Mouse (Mus musculus): Measurements from ENCODE around the gene Plxdc1. TPM values are rescaled to one million over a fixed set of nuclear protein-coding genes. Genes with fewer than 3 reads are reported as not detected.
A peak's percentile ranks its signal among the peaks of the same experiment; 100 is the strongest.

Plxdc1 gene
- polyA plus RNA-seq, 1 experiment from 2014 or later, result 1.0 TPM

- no peaks in the 10 kb centered on the region for H3K27me3 ChIP-seq (ENCODE audit: control insufficient read depth, insufficient read depth, low read length)
- peak within 1 kb of the TSS; percentile 72 for H3K4me2 ChIP-seq (ENCODE audit: low read depth, low read length)
- WGBS, result under 1% methylated on average over 69 of the region's 69 CpGs
- H3K9ac ChIP-seq (ENCODE audit: low read length), result peak within 1 kb of the TSS; percentile 100
- 0 out of 2 replicates have a peak, but pooled peaks cover 11% of the 10 kb centered on the region for H3K36me3 ChIP-seq (ENCODE audit: control insufficient read depth, insufficient read depth, low read length)
- peak within 1 kb of the TSS; percentile 88 for H3K4me3 ChIP-seq (replicated peaks; ENCODE audit: low read length)
- H3K4me1 ChIP-seq (ENCODE audit: control insufficient read depth, insufficient read depth, low read length), result peaks cover 11% of the 10 kb centered on the region
- peak within 1 kb of the TSS; percentile 72 for H3K27ac ChIP-seq (ENCODE audit: low read length)
- ATAC-seq (ENCODE audit: insufficient read depth, low FRiP score), result peak; percentile 83
- no peaks in the 10 kb centered on the region for H3K9me3 ChIP-seq (replicated peaks; ENCODE audit: control insufficient read depth, low read length)
Measured at GRCm38 (mm10) chr11:98026570-98027296, 40.5 kb upstream of the Plxdc1 start, which contains the start of gene Rpl19. TSS of gene Rpl19 (plus strand) at chr11:98026710.

GRCm38 (mm10) chr11:98026248-98026569 is 40.0 kb upstream of the Plxdc1 start:
- WGBS, result 4% methylated on average over 15 of the region's 15 CpGs
- H3K4me3 ChIP-seq (replicated peaks; ENCODE audit: low read length), result peak overlapping the region; percentile 88
- no peaks in the 10 kb centered on the region for H3K27me3 ChIP-seq (ENCODE audit: control insufficient read depth, insufficient read depth, low read length)
- 0 out of 2 replicates have a peak, but pooled peaks cover 11% of the 10 kb centered on the region for H3K36me3 ChIP-seq (ENCODE audit: control insufficient read depth, insufficient read depth, low read length)
- peaks cover 15% of the 10 kb centered on the region for H3K4me1 ChIP-seq (ENCODE audit: control insufficient read depth, insufficient read depth, low read length)
- peak overlapping the region; percentile 100 for H3K9ac ChIP-seq (ENCODE audit: low read length)
- no peaks in the 10 kb centered on the region for H3K9me3 ChIP-seq (replicated peaks; ENCODE audit: control insufficient read depth, low read length)
- H3K4me2 ChIP-seq (ENCODE audit: low read depth, low read length), result peak overlapping the region; percentile 72
- H3K27ac ChIP-seq (ENCODE audit: low read length), result peak overlapping the region; percentile 72
- no peak for ATAC-seq (ENCODE audit: insufficient read depth, low FRiP score)

- Histone ChIP-seq H3K9ac (ENCODE audit: low read length) (no peak overlapping the region), H3K4me1 (ENCODE audit: control insufficient read depth, insufficient read depth, low read length) (peaks cover 22% of the 10 kb centered on the region), H3K27me3 (ENCODE audit: control insufficient read depth, insufficient read depth, low read length) (no peaks in the 10 kb centered on the region), H3K4me2 (ENCODE audit: low read depth, low read length) (no peak overlapping the region), H3K36me3 (ENCODE audit: control insufficient read depth, insufficient read depth, low read length) (0 out of 2 replicates have a peak, but pooled peaks cover 11% of the 10 kb centered on the region), H3K9me3 (replicated peaks; ENCODE audit: control insufficient read depth, low read length) (no peaks in the 10 kb centered on the region), H3K4me3 (replicated peaks; ENCODE audit: low read length) (no peak overlapping the region), H3K27ac (ENCODE audit: low read length) (no peak overlapping the region)
- WGBS, result 86% methylated on average over 3 of the region's 3 CpGs
- no peak for ATAC-seq (ENCODE audit: insufficient read depth, low FRiP score)
Measured at GRCm38 (mm10) chr11:98024516-98024915, 38.3 kb upstream of the Plxdc1 start.

- Histone ChIP-seq H3K27me3 (ENCODE audit: control insufficient read depth, insufficient read depth, low read length) (no peaks in the 10 kb centered on the region), H3K4me1 (ENCODE audit: control insufficient read depth, insufficient read depth, low read length) (peaks cover 29% of the 10 kb centered on the region), H3K4me3 (replicated peaks; ENCODE audit: low read length) (peak within 1 kb of the TSS; percentile 77), H3K36me3 (ENCODE audit: control insufficient read depth, insufficient read depth, low read length) (no peaks in the 10 kb centered on the region), H3K9me3 (replicated peaks; ENCODE audit: control insufficient read depth, low read length) (no peaks in the 10 kb centered on the region), H3K9ac (ENCODE audit: low read length) (peak within 1 kb of the TSS; percentile 84), H3K27ac (ENCODE audit: low read length) (peak within 1 kb of the TSS; percentile 87), H3K4me2 (ENCODE audit: low read depth, low read length) (peak within 1 kb of the TSS; percentile 94)
- peak; percentile 39; the same call in 1 of the 2 replicates for ATAC-seq (ENCODE audit: insufficient read depth, low FRiP score)
- under 1% methylated on average over 52 of the region's 52 CpGs for WGBS
Measured at GRCm38 (mm10) chr11:98022555-98023371, 36.5 kb upstream of the Plxdc1 start, which contains the start of gene Cacnb1. TSS of gene Cacnb1 (minus strand) at chr11:98023034.

GRCm38 (mm10) chr11:98022253-98022554 is 36.0 kb upstream of the Plxdc1 start:
- H3K9ac ChIP-seq (ENCODE audit: low read length), result peak overlapping the region; percentile 84
- WGBS, result 0% methylated on average over 22 of the region's 23 CpGs

GRCm38 (mm10) chr11:98021565-98022252 is 35.5 kb upstream of the Plxdc1 start:
- peak overlapping the region; percentile 94 for H3K4me2 ChIP-seq (ENCODE audit: low read depth, low read length)
- H3K4me1 ChIP-seq (ENCODE audit: control insufficient read depth, insufficient read depth, low read length), result peaks cover 27% of the 10 kb centered on the region
- WGBS, result 5% methylated on average over 34 of the region's 34 CpGs

More at GRCm38 (mm10) chr11:98022253-98022554, 36.0 kb upstream of the Plxdc1 start:
- ATAC-seq (ENCODE audit: insufficient read depth, low FRiP score), result peak; percentile 38; the same call in 1 of the 2 replicates
- H3K4me2 ChIP-seq (ENCODE audit: low read depth, low read length), result peak overlapping the region; percentile 94
- H3K36me3 ChIP-seq (ENCODE audit: control insufficient read depth, insufficient read depth, low read length), result no peaks in the 10 kb centered on the region
- no peaks in the 10 kb centered on the region for H3K9me3 ChIP-seq (replicated peaks; ENCODE audit: control insufficient read depth, low read length)
- peak overlapping the region; percentile 77 for H3K4me3 ChIP-seq (replicated peaks; ENCODE audit: low read length)
- no peaks in the 10 kb centered on the region for H3K27me3 ChIP-seq (ENCODE audit: control insufficient read depth, insufficient read depth, low read length)
- peak overlapping the region; percentile 87 for H3K27ac ChIP-seq (ENCODE audit: low read length)
- peaks cover 27% of the 10 kb centered on the region for H3K4me1 ChIP-seq (ENCODE audit: control insufficient read depth, insufficient read depth, low read length)

GRCm38 (mm10) chr11:98021118-98021517 is 34.9 kb upstream of the Plxdc1 start:
- peak overlapping the region; percentile 94 for H3K4me2 ChIP-seq (ENCODE audit: low read depth, low read length)
- WGBS, result 39% methylated on average over 2 of the region's 2 CpGs
- H3K4me3 ChIP-seq (replicated peaks; ENCODE audit: low read length), result peak overlapping the region; percentile 77
- H3K36me3 ChIP-seq (ENCODE audit: control insufficient read depth, insufficient read depth, low read length), result no peaks in the 10 kb centered on the region
- no peaks in the 10 kb centered on the region for H3K9me3 ChIP-seq (replicated peaks; ENCODE audit: control insufficient read depth, low read length)
- peaks cover 27% of the 10 kb centered on the region for H3K4me1 ChIP-seq (ENCODE audit: control insufficient read depth, insufficient read depth, low read length)
- no peak for ATAC-seq (ENCODE audit: insufficient read depth, low FRiP score)
- H3K27ac ChIP-seq (ENCODE audit: low read length), result 0 out of 2 replicates have a peak overlapping the region, but pooled peaks have one; percentile 18
- peak overlapping the region; percentile 84; the same call in 1 of the 2 replicates for H3K9ac ChIP-seq (ENCODE audit: low read length)
- H3K27me3 ChIP-seq (ENCODE audit: control insufficient read depth, insufficient read depth, low read length), result no peaks in the 10 kb centered on the region

More at GRCm38 (mm10) chr11:98021565-98022252, 35.5 kb upstream of the Plxdc1 start:
- Histone ChIP-seq H3K9me3 (replicated peaks; ENCODE audit: control insufficient read depth, low read length) (no peaks in the 10 kb centered on the region), H3K27me3 (ENCODE audit: control insufficient read depth, insufficient read depth, low read length) (no peaks in the 10 kb centered on the region), H3K27ac (ENCODE audit: low read length) (peak overlapping the region; percentile 87), H3K9ac (ENCODE audit: low read length) (peak overlapping the region; percentile 84), H3K36me3 (ENCODE audit: control insufficient read depth, insufficient read depth, low read length) (no peaks in the 10 kb centered on the region), H3K4me3 (replicated peaks; ENCODE audit: low read length) (peak overlapping the region; percentile 77)
- ATAC-seq (ENCODE audit: insufficient read depth, low FRiP score), result peak; percentile 14; the same call in 1 of the 2 replicates

GRCm38 (mm10) chr11:98020710-98021109 is 34.5 kb upstream of the Plxdc1 start:
- Histone ChIP-seq H3K27me3 (ENCODE audit: control insufficient read depth, insufficient read depth, low read length) (no peaks in the 10 kb centered on the region), H3K36me3 (ENCODE audit: control insufficient read depth, insufficient read depth, low read length) (no peaks in the 10 kb centered on the region), H3K9ac (ENCODE audit: low read length) (no peak overlapping the region), H3K4me3 (replicated peaks; ENCODE audit: low read length) (no peak overlapping the region), H3K4me2 (ENCODE audit: low read depth, low read length) (0 out of 2 replicates have a peak overlapping the region, but pooled peaks have one; percentile 5), H3K9me3 (replicated peaks; ENCODE audit: control insufficient read depth, low read length) (no peaks in the 10 kb centered on the region), H3K4me1 (ENCODE audit: control insufficient read depth, insufficient read depth, low read length) (peaks cover 23% of the 10 kb centered on the region), H3K27ac (ENCODE audit: low read length) (no peak overlapping the region)
- ATAC-seq (ENCODE audit: insufficient read depth, low FRiP score), result no peak
- WGBS, result 62% methylated on average over 1 of the region's 1 CpGs
